In genomic region chr3:101146126-101146772, GRCm38 (mm10) we compare ENCODE assay signal across 12 mouse cellular contexts. TPM values are rescaled to one million over a fixed set of nuclear protein-coding genes. Genes with fewer than 3 reads are reported as not detected.
A peak's percentile ranks its signal among the peaks of the same experiment; 100 is the strongest.
DNase-seq lines count a peak whose midpoint lies in the region; ATAC-seq lines count a peak whose summit lies in the region.
"Had no signal": no experiment of that assay in that cellular context is flagged by ENCODE, and none has a peak within 500 bp of the region (broad histone marks: within the 10 kb centered on the region; RNA-seq: fewer than 3 reads in every experiment).

No protein-coding gene starts in this region.

- no peaks in the 10 kb centered on the region for H3K9me3 ChIP-seq in forebrain, embryonic 15.5 days
- peaks cover 3% of the 10 kb centered on the region; the same call in 1 of the 2 replicates for H3K9me3 ChIP-seq in midbrain, embryonic 14.5 days (ENCODE audit: control insufficient read depth, low read length)
- H3K9me3 ChIP-seq: embryonic facial prominence, embryonic 12.5 days; heart, embryonic 13.5 days had no signal

- ATAC-seq in frontal cortex, adult (ENCODE audit: low TSS enrichment), result 0 out of 2 replicates have a peak, but pooled peaks have one; percentile 8
- no peak; the same call in 1 of the 2 replicates for ATAC-seq in forebrain, embryonic 15.5 days (replicated peaks)
- ATAC-seq in midbrain, embryonic 14.5 days (ENCODE audit: low FRiP score, low TSS enrichment), result peak; percentile 48; the same call in 1 of the 2 replicates
- ATAC-seq: liver, postnatal 0 days had no signal

- H3K4me2 ChIP-seq in forebrain, embryonic 15.5 days (replicated peaks), result peak overlapping the region; percentile 41; the same call in 1 of the 2 replicates
- peak overlapping the region; percentile 53 for H3K4me2 ChIP-seq in midbrain, embryonic 14.5 days (ENCODE audit: low read length)
- H3K4me2 ChIP-seq: embryonic facial prominence, embryonic 12.5 days had no signal

- no peaks in the 10 kb centered on the region for H3K36me3 ChIP-seq in forebrain, embryonic 15.5 days
- no peaks in the 10 kb centered on the region for H3K36me3 ChIP-seq in midbrain, embryonic 14.5 days (ENCODE audit: control insufficient read depth, insufficient read depth, low read length)
- H3K36me3 ChIP-seq: embryonic facial prominence, embryonic 12.5 days; heart, embryonic 13.5 days; limb, embryonic 13.5 days had no signal

- peak overlapping the region; percentile 87 for H3K27ac ChIP-seq in forebrain, embryonic 15.5 days (replicated peaks)
- peak overlapping the region; percentile 90 for H3K27ac ChIP-seq in midbrain, embryonic 14.5 days (replicated peaks; ENCODE audit: low read depth, low read length)
- H3K27ac ChIP-seq: embryonic facial prominence, embryonic 12.5 days; heart, embryonic 13.5 days; limb, embryonic 13.5 days had no signal

- 55% methylated on average over 7 of the region's 7 CpGs for WGBS in forebrain, embryonic 15.5 days
- 23% methylated on average over 7 of the region's 7 CpGs for WGBS in midbrain, embryonic 14.5 days

- H3K4me1 ChIP-seq in forebrain, embryonic 15.5 days, result peaks cover 18% of the 10 kb centered on the region
- peaks cover 25% of the 10 kb centered on the region for H3K4me1 ChIP-seq in midbrain, embryonic 14.5 days (ENCODE audit: control insufficient read depth, insufficient read depth, low read length)

- no peak overlapping the region for H3K9ac ChIP-seq in forebrain, embryonic 15.5 days (replicated peaks)
- no peak overlapping the region for H3K9ac ChIP-seq in midbrain, embryonic 14.5 days (replicated peaks; ENCODE audit: low read length)
- H3K9ac ChIP-seq: embryonic facial prominence, embryonic 12.5 days; heart, embryonic 13.5 days; limb, embryonic 13.5 days; liver, postnatal 0 days had no signal

- H3K4me3 ChIP-seq in forebrain, embryonic 15.5 days, result no peak overlapping the region
- no peak overlapping the region for H3K4me3 ChIP-seq in midbrain, embryonic 14.5 days (replicated peaks; ENCODE audit: low read depth, low read length)
- H3K4me3 ChIP-seq: embryonic facial prominence, embryonic 12.5 days; heart, embryonic 13.5 days; limb, embryonic 13.5 days had no signal

- DNase-seq in frontal cortex, postnatal 25 days (ENCODE audit: low spot score in 2 of 2), result no peak
- DNase-seq in 3T3-L1 (ENCODE audit: low read depth, low spot score), result peak; percentile 26
- peak; percentile 71 for DNase-seq in midbrain, embryonic 14.5 days
- no peak for DNase-seq in urinary bladder, postnatal 25 days (ENCODE audit: low spot score)
- no peak for DNase-seq in kidney, postnatal 4 days
- DNase-seq in right cerebral cortex, postnatal 14 days, result no peak
- DNase-seq: liver, postnatal 0 days had no signal

- H3K27me3 ChIP-seq in forebrain, embryonic 15.5 days, result no peaks in the 10 kb centered on the region
- no peaks in the 10 kb centered on the region for H3K27me3 ChIP-seq in midbrain, embryonic 14.5 days (ENCODE audit: control insufficient read depth, insufficient read depth, low read length)
- H3K27me3 ChIP-seq: embryonic facial prominence, embryonic 12.5 days; heart, embryonic 13.5 days; limb, embryonic 13.5 days had no signal

RNA-seq across cellular contexts. Expression of gene Ptgfrn, which starts 36.2 kb away (rescaled TPM):
- polyA plus RNA-seq in forebrain, embryonic 15.5 days (2015; fragmentation: Nextera tagmentation; extraction: Ambion mirVana), result 3.4 and 3.8 TPM in 2 replicates
- 4.0 and 4.2 TPM in 2 replicates for polyA plus RNA-seq in midbrain, embryonic 14.5 days (2014; fragmentation: Nextera tagmentation; extraction: Ambion mirVana)

Comparison
In these comparisons a context has a peak if more than half of its experiments do, and no peak if none do; other contexts are left out.
1. DNase-seq: peak in 3T3-L1 (single experiment) and midbrain, embryonic 14.5 days (single experiment); none in frontal cortex, postnatal 25 days (0 of 2), urinary bladder, postnatal 25 days (single experiment), kidney, postnatal 4 days (0 of 2) and right cerebral cortex, postnatal 14 days (single experiment).